Mouse (Mus musculus) CD4-positive, CD25-positive, alpha-beta regulatory T cell, adult 2 months (primary cell): Measurements from ENCODE around the gene Gm5142.

Source experiments
- DNase-seq: peaks from one replicate; pipeline ENCODE4 v3.0.0-alpha.2; 2012; ENCODE audit warnings: low read depth, low spot score

The Gm5142 gene

GRCm38 (mm10) chr14:59178649-59179048 is at the start of gene Gm5142:
Gene Gm5142, minus strand, starts transcription at chr14:59178749.
- DNase-seq: no peak

GRCm38 (mm10) chr14:59226240-59226639 is 47.7 kb upstream of the Gm5142 start:
- DNase-seq: peak; percentile 10

GRCm38 (mm10) chr14:59219241-59219640 is 40.7 kb upstream of the Gm5142 start:
- DNase-seq: no peak

- no peak for DNase-seq
Observed at GRCm38 (mm10) chr14:59209816-59210215, 31.3 kb upstream of the Gm5142 start.

GRCm38 (mm10) chr14:59209003-59209402 is 30.5 kb upstream of the Gm5142 start:
- DNase-seq: peak; percentile 29

- no peak for DNase-seq
Observed at GRCm38 (mm10) chr14:59205976-59206583, 27.5 kb upstream of the Gm5142 start.

GRCm38 (mm10) chr14:59205461-59205860 is 26.9 kb upstream of the Gm5142 start:
- no peak for DNase-seq

GRCm38 (mm10) chr14:59201604-59202215 is 23.2 kb upstream of the Gm5142 start:
- DNase-seq: peak; percentile 55

GRCm38 (mm10) chr14:59200711-59201603 is 22.4 kb upstream of the Gm5142 start, which contains the start of gene Rcbtb1:
Gene Rcbtb1, plus strand, starts transcription at chr14:59201209.
- peak; percentile 96 for DNase-seq

GRCm38 (mm10) chr14:59186121-59186520 is 7.6 kb upstream of the Gm5142 start:
- no peak for DNase-seq

- DNase-seq: no peak
Observed at GRCm38 (mm10) chr14:59185514-59185913, 7.0 kb upstream of the Gm5142 start.

GRCm38 (mm10) chr14:59182732-59183131 is 4.2 kb upstream of the Gm5142 start:
- DNase-seq: no peak

- peak; percentile 6 for DNase-seq
Observed at GRCm38 (mm10) chr14:59157016-59157698, 21.4 kb downstream of the Gm5142 start.

GRCm38 (mm10) chr14:59155589-59155988 is 23.0 kb downstream of the Gm5142 start:
- DNase-seq: no peak

- DNase-seq: no peak
Observed at GRCm38 (mm10) chr14:59142793-59143192, 35.8 kb downstream of the Gm5142 start, which contains the start of gene 1700129C05Rik. Gene 1700129C05Rik, minus strand, starts transcription at chr14:59142893.

GRCm38 (mm10) chr14:59114281-59114680 is 64.3 kb downstream of the Gm5142 start:
- DNase-seq: peak; percentile 32
